Mouse (Mus musculus) gonadal fat pad, adult 2 months (tissue): ENCODE measurements around the gene Atp5j. TPM values are rescaled to one million over a fixed set of nuclear protein-coding genes. Genes with fewer than 3 reads are reported as not detected.
A peak's percentile ranks its signal among the peaks of the same experiment; 100 is the strongest.

Experiments
- DNase-seq: peaks from one replicate; pipeline ENCODE4 v3.0.0-alpha.2; 2012; ENCODE audit warnings: low read depth
- polyA plus RNA-seq: library from polyadenylated mRNA; depleted of rRNA; stranded (reverse); fragments of >200 nt; gene quantifications from 2 replicates; pipeline ENCODE4 v1.2.3, GENCODE M21; 2012; rRNA removed

The Atp5j gene
- 162 and 168 TPM in 2 replicates for polyA plus RNA-seq

- DNase-seq = no peak
Observed at GRCm38 (mm10) chr16:84835441-84835822, at the start of gene Atp5j. Atp5j (minus strand) TSS chr16:84835625.

GRCm38 (mm10) chr16:84884572-84884971 lies 49.1 kb upstream of the Atp5j start:
- DNase-seq = no peak

GRCm38 (mm10) chr16:84881754-84882321 lies 46.4 kb upstream of the Atp5j start:
- no peak for DNase-seq

GRCm38 (mm10) chr16:84881168-84881567 lies 45.7 kb upstream of the Atp5j start:
- no peak for DNase-seq

- peak; percentile 1 for DNase-seq
Observed at GRCm38 (mm10) chr16:84879146-84879545, 43.7 kb upstream of the Atp5j start.

GRCm38 (mm10) chr16:84876082-84876481 lies 40.7 kb upstream of the Atp5j start:
- DNase-seq = no peak

- no peak for DNase-seq
Observed at GRCm38 (mm10) chr16:84875718-84876035, 40.3 kb upstream of the Atp5j start.

- no peak for DNase-seq
Observed at GRCm38 (mm10) chr16:84875012-84875717, 39.7 kb upstream of the Atp5j start.

- no peak for DNase-seq
Observed at GRCm38 (mm10) chr16:84873805-84874204, 38.4 kb upstream of the Atp5j start.

- no peak for DNase-seq
Observed at GRCm38 (mm10) chr16:84864656-84865055, 29.2 kb upstream of the Atp5j start.

- DNase-seq = no peak
Observed at GRCm38 (mm10) chr16:84853492-84853891, 18.1 kb upstream of the Atp5j start.

- no peak for DNase-seq
Observed at GRCm38 (mm10) chr16:84838576-84838975, 3.2 kb upstream of the Atp5j start.

- DNase-seq = no peak
Observed at GRCm38 (mm10) chr16:84835823-84836743, 658 bp upstream of the Atp5j start.

- peak; percentile 73 for DNase-seq
Observed at GRCm38 (mm10) chr16:84834745-84835440, 532 bp downstream of the Atp5j start, which contains the start of gene Gabpa. Gabpa (plus strand) TSS chr16:84834925.

GRCm38 (mm10) chr16:84834344-84834743 lies 1.1 kb downstream of the Atp5j start:
- DNase-seq = no peak

GRCm38 (mm10) chr16:84832736-84833135 lies 2.7 kb downstream of the Atp5j start:
- DNase-seq = no peak

GRCm38 (mm10) chr16:84831696-84832095 lies 3.7 kb downstream of the Atp5j start:
- no peak for DNase-seq

GRCm38 (mm10) chr16:84825009-84825408 lies 10.4 kb downstream of the Atp5j start:
- DNase-seq = no peak

GRCm38 (mm10) chr16:84817423-84817822 lies 18.0 kb downstream of the Atp5j start:
- no peak for DNase-seq

GRCm38 (mm10) chr16:84814511-84814910 lies 20.9 kb downstream of the Atp5j start:
- no peak for DNase-seq

GRCm38 (mm10) chr16:84813852-84814251 lies 21.6 kb downstream of the Atp5j start:
- no peak for DNase-seq

- DNase-seq = no peak
Observed at GRCm38 (mm10) chr16:84810254-84810653, 25.2 kb downstream of the Atp5j start.
